Mouse (Mus musculus): ENCODE measurements around the gene Phgr1. TPM values are rescaled to one million over a fixed set of nuclear protein-coding genes. Genes with fewer than 3 reads are reported as not detected.
A peak's percentile ranks its signal among the peaks of the same experiment; 100 is the strongest.

The Phgr1 gene
- polyA plus RNA-seq, 1 experiment from 2014 or later = not detected

DNA sequence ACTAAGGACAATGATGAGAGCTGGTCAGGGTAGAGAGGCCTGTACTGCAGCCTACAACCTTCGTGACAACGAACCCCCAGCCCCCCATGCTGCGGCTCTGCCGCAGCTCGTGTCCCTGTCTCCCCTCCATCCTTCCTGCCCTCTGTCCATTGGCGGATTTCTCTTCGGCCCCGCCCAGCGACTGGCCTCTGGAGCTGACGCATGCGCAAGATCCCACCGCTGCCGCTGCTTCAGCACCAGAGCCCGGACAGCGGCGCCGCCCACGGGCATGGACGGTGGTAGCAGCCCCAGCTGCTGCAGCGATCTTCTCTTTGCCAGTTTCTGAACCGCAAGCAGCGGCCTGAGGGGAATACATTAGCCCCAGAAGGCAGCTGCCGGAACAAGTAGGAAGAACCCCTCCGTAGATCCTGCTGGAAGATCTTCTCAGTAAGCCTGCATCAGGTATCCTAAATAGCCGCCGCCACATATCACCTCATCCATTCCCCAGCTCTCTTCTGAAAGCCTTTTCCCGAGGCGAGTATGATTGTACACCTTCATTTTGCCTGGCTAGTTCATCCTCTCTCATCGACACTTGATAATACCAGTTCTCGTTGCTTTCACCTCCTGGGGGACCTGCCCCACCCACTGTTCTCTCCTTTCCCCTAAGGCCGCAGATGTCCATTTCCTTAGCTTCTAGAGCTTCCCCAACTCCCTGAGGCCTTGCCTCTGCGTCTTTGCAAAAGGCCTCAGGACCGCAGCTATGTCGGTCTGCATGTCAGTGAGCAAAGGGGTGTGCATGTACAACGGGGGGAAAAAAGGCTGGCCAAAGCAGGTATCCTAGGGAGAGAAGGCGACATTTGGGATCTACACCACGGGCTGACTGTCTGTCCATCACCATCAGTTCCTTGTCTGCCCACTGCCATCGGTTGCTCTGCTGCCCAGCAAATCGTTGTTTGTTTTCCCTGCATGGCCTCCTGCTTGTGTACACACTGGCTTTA lies 7.2 kb downstream of the Phgr1 start, which contains the start of gene Disp2:
Gene Disp2, plus strand, starts transcription at position 216 of the 977 bp plus-strand sequence.
- H3K9ac ChIP-seq (replicated peaks) = no peak within 1 kb of the TSS
- WGBS = 14% methylated on average over 39 of the region's 39 CpGs
- peaks cover 22% of the 10 kb centered on the region for H3K27me3 ChIP-seq
- peaks cover 9% of the 10 kb centered on the region; the same call in 1 of the 2 replicates for H3K4me1 ChIP-seq (replicated peaks)
- no peak within 1 kb of the TSS for H3K27ac ChIP-seq
- ATAC-seq (ENCODE audit: insufficient number of reproducible peaks, insufficient read depth, low FRiP score, low TSS enrichment, low read depth) = peak; percentile 78; the same call in 1 of the 2 replicates
- H3K4me2 ChIP-seq = peak within 1 kb of the TSS; percentile 57
- H3K4me3 ChIP-seq (replicated peaks) = peak within 1 kb of the TSS; percentile 33
- H3K36me3 ChIP-seq = no peaks in the 10 kb centered on the region
- no peaks in the 10 kb centered on the region for H3K9me3 ChIP-seq

DNA sequence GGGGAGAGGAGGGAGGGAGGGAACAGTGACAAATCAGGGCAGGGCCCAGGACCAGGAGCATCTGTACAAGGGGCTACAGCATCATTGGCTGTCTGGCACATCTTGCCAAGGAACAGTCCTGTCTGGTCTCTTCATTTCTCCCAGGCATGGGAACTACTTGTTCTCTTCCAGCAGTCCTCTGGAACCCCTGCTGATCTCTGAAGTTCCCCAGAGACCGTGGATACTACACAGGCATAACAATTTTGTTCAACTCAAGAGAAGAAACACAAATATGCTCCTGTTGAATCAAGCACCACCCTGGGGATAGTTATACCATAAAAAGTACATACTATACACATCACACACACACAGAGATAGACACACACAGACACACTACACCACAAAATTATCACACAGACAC lies 8.5 kb downstream of the Phgr1 start:
- no peaks in the 10 kb centered on the region for H3K36me3 ChIP-seq
- no peaks in the 10 kb centered on the region for H3K9me3 ChIP-seq
- no peak overlapping the region for H3K27ac ChIP-seq
- H3K4me3 ChIP-seq (replicated peaks) = no peak overlapping the region
- H3K4me2 ChIP-seq = no peak overlapping the region
- H3K4me1 ChIP-seq (replicated peaks) = peaks cover 9% of the 10 kb centered on the region; the same call in 1 of the 2 replicates
- ATAC-seq (ENCODE audit: insufficient number of reproducible peaks, insufficient read depth, low FRiP score, low TSS enrichment, low read depth) = 0 out of 2 replicates have a peak, but pooled peaks have one; percentile 8
- H3K9ac ChIP-seq (replicated peaks) = no peak overlapping the region
- whole genome bisulfite sequencing = 36% methylated on average over 1 of the region's 1 CpGs
- peaks cover 25% of the 10 kb centered on the region for H3K27me3 ChIP-seq

DNA sequence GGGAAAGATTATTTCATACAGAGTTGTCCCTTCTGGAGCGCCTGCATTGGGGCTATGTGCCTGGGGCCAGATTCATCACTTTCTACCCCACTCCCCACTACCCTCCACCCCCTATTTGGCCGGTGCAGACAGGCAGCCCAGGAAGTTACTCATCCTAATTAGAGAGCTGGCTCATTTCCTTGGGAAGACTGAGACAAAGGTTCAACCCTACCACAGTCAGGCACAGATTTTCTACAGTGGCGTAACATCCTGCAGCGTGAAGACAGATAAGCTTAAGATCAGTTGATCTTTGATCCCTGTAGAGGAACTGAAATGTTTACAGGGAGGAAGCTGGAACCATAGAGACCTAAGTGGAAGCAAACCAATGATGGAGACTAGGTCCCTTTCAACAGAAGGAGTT lies 9.7 kb downstream of the Phgr1 start:
- Histone ChIP-seq H3K4me1 (replicated peaks) (peaks cover 9% of the 10 kb centered on the region; the same call in 1 of the 2 replicates), H3K27ac (no peak overlapping the region), H3K9me3 (no peaks in the 10 kb centered on the region), H3K27me3 (peaks cover 26% of the 10 kb centered on the region), H3K4me3 (replicated peaks) (no peak overlapping the region), H3K36me3 (no peaks in the 10 kb centered on the region), H3K9ac (replicated peaks) (no peak overlapping the region), H3K4me2 (no peak overlapping the region)
- ATAC-seq (ENCODE audit: insufficient number of reproducible peaks, insufficient read depth, low FRiP score, low TSS enrichment, low read depth) = no peak
- WGBS = 64% methylated on average over 4 of the region's 4 CpGs

DNA sequence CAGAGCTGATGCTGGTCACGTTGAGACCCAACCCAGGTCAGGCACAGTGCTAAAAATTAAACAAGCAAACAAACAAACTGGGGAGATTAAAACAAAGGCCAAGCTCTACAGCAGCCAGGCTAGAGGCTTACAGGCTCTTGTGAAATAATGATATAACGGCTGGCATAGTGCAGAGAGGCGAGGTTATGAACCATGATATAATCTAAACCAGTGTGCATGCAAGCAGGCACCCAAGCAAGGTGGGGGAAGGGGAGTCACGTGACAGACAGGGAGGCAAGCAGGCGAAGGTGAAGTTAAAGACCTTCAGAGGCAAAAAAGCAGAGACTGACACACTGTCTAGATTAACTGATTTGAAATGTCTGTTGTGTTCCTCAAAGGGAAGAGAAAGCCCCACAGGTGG lies 10.5 kb downstream of the Phgr1 start:
- Histone ChIP-seq H3K4me2 (no peak overlapping the region), H3K9ac (replicated peaks) (no peak overlapping the region), H3K27me3 (peaks cover 26% of the 10 kb centered on the region), H3K4me3 (replicated peaks) (no peak overlapping the region), H3K36me3 (no peaks in the 10 kb centered on the region), H3K27ac (no peak overlapping the region), H3K4me1 (replicated peaks) (peaks cover 9% of the 10 kb centered on the region; the same call in 1 of the 2 replicates), H3K9me3 (no peaks in the 10 kb centered on the region)
- no peak for ATAC-seq (ENCODE audit: insufficient number of reproducible peaks, insufficient read depth, low FRiP score, low TSS enrichment, low read depth)
- 58% methylated on average over 5 of the region's 5 CpGs for WGBS

DNA sequence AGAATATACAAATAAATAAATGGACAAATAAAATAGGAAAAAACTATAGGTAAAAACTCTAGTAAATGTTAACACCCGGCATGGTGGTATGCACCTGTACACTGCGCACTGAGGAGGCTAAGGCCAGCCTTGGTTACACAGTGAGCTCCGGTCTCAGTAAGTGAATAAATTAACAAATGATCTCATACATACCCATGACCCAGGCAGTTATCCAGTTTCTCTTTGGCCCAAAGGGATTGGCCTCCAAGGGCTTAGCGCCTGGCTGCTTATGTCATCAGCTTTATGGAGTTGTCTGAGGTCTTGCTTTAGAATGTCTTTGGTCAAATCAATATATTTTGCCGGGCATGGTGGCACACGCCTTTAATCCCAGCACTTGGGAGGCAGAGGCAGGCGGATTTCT lies 11.1 kb downstream of the Phgr1 start:
- Histone ChIP-seq H3K9ac (replicated peaks) (no peak overlapping the region), H3K4me2 (no peak overlapping the region), H3K4me3 (replicated peaks) (no peak overlapping the region), H3K27me3 (peaks cover 26% of the 10 kb centered on the region), H3K36me3 (no peaks in the 10 kb centered on the region), H3K27ac (no peak overlapping the region), H3K9me3 (no peaks in the 10 kb centered on the region), H3K4me1 (replicated peaks) (peaks cover 9% of the 10 kb centered on the region; the same call in 1 of the 2 replicates)
- WGBS = 91% methylated on average over 7 of the region's 7 CpGs
- ATAC-seq (ENCODE audit: insufficient number of reproducible peaks, insufficient read depth, low FRiP score, low TSS enrichment, low read depth) = no peak

- whole genome bisulfite sequencing = 87% methylated on average over 5 of the region's 5 CpGs
- H3K4me1 ChIP-seq (replicated peaks) = peaks cover 6% of the 10 kb centered on the region; the same call in 1 of the 2 replicates
- no peaks in the 10 kb centered on the region for H3K9me3 ChIP-seq
- H3K27me3 ChIP-seq = peaks cover 34% of the 10 kb centered on the region
- no peak overlapping the region for H3K9ac ChIP-seq (replicated peaks)
- no peak overlapping the region for H3K27ac ChIP-seq
- no peak for ATAC-seq (ENCODE audit: insufficient number of reproducible peaks, insufficient read depth, low FRiP score, low TSS enrichment, low read depth)
- no peak overlapping the region for H3K4me3 ChIP-seq (replicated peaks)
- no peak overlapping the region for H3K4me2 ChIP-seq
- no peaks in the 10 kb centered on the region for H3K36me3 ChIP-seq
Measured at GRCm38 (mm10) chr2:118786525-118786924, 14.0 kb downstream of the Phgr1 start.

GRCm38 (mm10) chr2:118789501-118789900 lies 16.9 kb downstream of the Phgr1 start:
- peaks cover 43% of the 10 kb centered on the region for H3K27me3 ChIP-seq
- no peak overlapping the region for H3K9ac ChIP-seq (replicated peaks)
- no peak for ATAC-seq (ENCODE audit: insufficient number of reproducible peaks, insufficient read depth, low FRiP score, low TSS enrichment, low read depth)
- H3K4me3 ChIP-seq (replicated peaks) = no peak overlapping the region
- 89% methylated on average over 11 of the region's 11 CpGs for WGBS
- H3K4me2 ChIP-seq = no peak overlapping the region
- no peaks in the 10 kb centered on the region for H3K36me3 ChIP-seq
- H3K27ac ChIP-seq = no peak overlapping the region
- no peaks in the 10 kb centered on the region for H3K9me3 ChIP-seq
- H3K4me1 ChIP-seq (replicated peaks) = peaks cover 6% of the 10 kb centered on the region; the same call in 1 of the 2 replicates

DNA sequence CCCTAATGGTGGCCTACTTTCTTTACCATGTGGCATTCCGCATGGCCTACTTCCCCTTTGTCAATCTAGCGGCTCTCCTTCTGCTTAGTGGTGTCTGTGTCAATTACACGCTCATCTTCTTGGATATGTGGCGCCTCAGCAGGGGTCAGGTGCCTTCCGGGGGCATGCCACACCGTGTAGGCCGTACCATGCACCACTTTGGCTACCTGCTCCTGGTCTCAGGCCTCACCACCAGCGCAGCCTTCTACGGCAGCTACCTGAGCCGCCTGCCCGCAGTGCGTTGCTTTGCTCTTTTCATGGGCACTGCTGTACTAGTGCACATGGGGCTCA lies 17.6 kb downstream of the Phgr1 start:
- H3K27me3 ChIP-seq = peaks cover 43% of the 10 kb centered on the region
- H3K4me1 ChIP-seq (replicated peaks) = peaks cover 6% of the 10 kb centered on the region; the same call in 1 of the 2 replicates
- H3K36me3 ChIP-seq = no peaks in the 10 kb centered on the region
- peak; percentile 27; the same call in 1 of the 2 replicates for ATAC-seq (ENCODE audit: insufficient number of reproducible peaks, insufficient read depth, low FRiP score, low TSS enrichment, low read depth)
- H3K4me2 ChIP-seq = peak overlapping the region; percentile 39
- no peaks in the 10 kb centered on the region for H3K9me3 ChIP-seq
- no peak overlapping the region for H3K9ac ChIP-seq (replicated peaks)
- H3K4me3 ChIP-seq (replicated peaks) = 0 out of 2 replicates have a peak overlapping the region, but pooled peaks have one; percentile 5
- no peak overlapping the region for H3K27ac ChIP-seq
- WGBS = 59% methylated on average over 12 of the region's 12 CpGs

DNA sequence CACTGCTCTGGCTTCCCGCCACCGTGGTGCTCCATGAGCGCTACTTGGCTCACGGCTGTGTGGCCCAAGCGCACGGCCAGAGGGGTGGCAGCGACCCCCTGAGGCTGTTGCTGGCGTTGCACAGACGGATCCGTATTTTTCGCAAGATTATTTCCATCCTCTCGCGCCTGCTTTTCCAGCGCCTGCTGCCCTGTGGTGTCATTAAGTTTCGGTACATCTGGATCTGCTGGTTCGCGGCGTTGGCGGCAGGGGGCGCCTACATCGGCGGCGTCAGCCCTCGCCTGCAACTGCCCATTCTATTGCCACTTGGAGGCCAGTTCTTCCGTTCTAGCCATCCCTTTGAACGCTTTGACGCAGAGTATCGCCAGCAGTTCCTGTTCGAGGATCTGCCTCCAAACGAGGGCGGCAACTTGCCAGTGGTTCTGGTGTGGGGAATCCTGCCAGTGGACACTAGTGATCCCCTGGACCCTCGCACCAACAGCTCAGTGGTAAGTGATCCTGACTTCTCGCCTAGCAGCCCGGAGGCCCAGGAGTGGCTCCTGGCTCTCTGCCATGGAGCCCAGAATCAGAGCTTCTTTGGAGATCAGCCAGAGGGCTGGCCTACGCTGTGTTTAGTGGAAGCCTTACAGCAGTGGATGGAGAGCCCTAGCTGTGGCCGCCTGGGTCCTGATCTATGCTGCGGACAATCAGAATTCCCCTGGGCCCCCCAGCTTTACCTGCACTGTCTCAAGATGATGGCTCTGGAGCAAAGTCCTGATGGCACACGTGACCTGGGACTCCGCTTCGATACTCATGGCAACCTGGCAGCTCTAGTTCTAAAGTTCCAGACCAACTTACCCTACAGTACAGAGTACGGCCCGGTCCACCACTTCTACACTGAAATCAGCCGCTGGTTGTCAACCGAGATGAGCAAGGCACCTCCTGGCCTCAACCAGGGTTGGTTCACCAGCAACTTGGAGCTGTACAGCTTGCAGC lies 18.3 kb downstream of the Phgr1 start:
- ATAC-seq (ENCODE audit: insufficient number of reproducible peaks, insufficient read depth, low FRiP score, low TSS enrichment, low read depth) = peak; percentile 43
- no peak overlapping the region for H3K27ac ChIP-seq
- no peaks in the 10 kb centered on the region for H3K36me3 ChIP-seq
- peaks cover 6% of the 10 kb centered on the region; the same call in 1 of the 2 replicates for H3K4me1 ChIP-seq (replicated peaks)
- H3K4me3 ChIP-seq (replicated peaks) = peak overlapping the region; percentile 5; the same call in 1 of the 2 replicates
- H3K9me3 ChIP-seq = no peaks in the 10 kb centered on the region
- H3K27me3 ChIP-seq = peaks cover 42% of the 10 kb centered on the region
- H3K4me2 ChIP-seq = peak overlapping the region; percentile 39
- peak overlapping the region; percentile 27 for H3K9ac ChIP-seq (replicated peaks)
- 24% methylated on average over 44 of the region's 44 CpGs for WGBS

DNA sequence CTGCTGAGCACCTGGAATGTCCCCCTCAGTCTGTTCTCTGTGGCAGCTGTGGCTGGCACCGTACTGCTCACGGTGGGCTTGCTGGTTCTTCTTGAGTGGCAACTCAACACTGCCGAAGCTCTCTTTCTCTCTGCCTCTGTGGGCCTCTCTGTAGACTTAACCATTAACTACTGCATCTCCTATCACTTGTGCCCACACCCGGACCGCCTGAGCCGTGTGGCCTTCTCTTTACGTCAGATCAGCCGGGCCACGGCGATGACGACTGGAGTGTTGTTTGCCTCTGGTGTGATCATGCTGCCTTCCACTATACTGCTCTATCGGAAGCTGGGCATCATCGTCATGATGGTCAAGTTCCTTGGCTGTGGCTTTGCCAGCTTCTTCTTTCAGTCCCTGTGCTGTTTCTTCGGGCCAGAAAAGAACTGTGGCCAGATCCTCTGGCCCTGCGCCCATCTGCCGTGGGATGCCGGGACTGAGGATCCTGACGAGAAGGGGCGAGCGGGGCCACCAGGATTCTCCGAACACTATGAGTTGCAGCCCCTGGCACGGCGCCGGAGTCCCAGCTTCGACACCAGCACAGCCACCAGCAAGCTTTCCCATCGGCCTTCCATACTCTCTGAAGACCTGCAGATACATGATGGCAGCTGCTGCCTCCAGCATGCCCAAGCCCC lies 19.2 kb downstream of the Phgr1 start:
- Histone ChIP-seq H3K4me2 (no peak overlapping the region), H3K9me3 (no peaks in the 10 kb centered on the region), H3K4me1 (replicated peaks) (peaks cover 6% of the 10 kb centered on the region; the same call in 1 of the 2 replicates), H3K4me3 (replicated peaks) (no peak overlapping the region), H3K9ac (replicated peaks) (no peak overlapping the region), H3K36me3 (no peaks in the 10 kb centered on the region), H3K27me3 (peaks cover 44% of the 10 kb centered on the region), H3K27ac (no peak overlapping the region)
- no peak for ATAC-seq (ENCODE audit: insufficient number of reproducible peaks, insufficient read depth, low FRiP score, low TSS enrichment, low read depth)
- WGBS = 95% methylated on average over 26 of the region's 26 CpGs
